Mouse (Mus musculus): ENCODE results near the gene Gak. TPM values are rescaled to one million over a fixed set of nuclear protein-coding genes. Genes with fewer than 3 reads are reported as not detected.
A peak's percentile ranks its signal among the peaks of the same experiment; 100 is the strongest.
"Not testable (repeated sequence)": the region's sequence is repeated elsewhere in the genome, so short reads cannot be mapped to it uniquely, and the experiment has no call there.

Gene Gak
- total RNA-seq, 2 experiments from 2014 or later, result 35.8 to 37.6 TPM

DNA sequence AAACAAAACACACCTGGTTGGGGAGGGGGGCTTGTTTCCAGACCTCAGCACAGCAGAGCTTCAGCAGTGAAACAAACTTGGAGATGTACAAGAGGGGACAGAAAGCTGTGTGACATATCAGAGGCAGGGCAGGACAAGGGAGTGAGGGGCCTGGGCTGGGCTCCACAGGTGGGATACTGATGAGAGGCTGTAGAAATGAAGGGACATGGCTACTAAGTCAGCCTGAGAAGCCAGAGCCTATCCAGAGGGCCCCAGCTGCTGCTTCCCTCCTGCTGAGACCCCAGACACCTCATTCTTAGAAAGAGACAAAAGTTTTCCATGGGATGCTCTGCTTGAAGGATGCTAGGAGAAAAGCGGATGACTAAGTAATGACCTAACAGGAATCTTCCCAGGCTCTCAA lies 29.1 kb upstream of the Gak start:
- intact Hi-C loops (cut with DNase I), result no loop called here
- no peak for DNase-seq

DNA sequence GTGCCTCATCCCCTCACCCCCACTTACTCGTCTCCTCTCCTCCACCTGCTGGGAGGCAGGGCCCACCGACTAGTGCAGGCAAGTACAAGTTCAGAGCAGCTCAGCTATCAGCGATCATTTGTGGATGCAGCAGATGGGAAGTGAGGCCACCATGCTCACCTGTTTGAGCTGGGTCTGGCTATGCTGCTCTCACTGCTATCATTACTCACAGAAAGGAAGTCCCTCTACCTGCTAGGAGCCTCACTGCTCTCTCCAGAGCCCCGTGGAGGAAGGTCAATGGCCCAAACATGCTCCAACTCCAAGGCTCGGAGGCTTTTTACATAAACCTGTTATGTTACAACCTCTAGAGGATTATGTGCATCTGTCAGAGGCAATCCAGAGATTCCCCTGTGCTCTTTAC lies 27.9 kb upstream of the Gak start:
- no peak for DNase-seq
- intact Hi-C loops (cut with DNase I), result no loop called here

GRCm38 (mm10) chr5:108655891-108656650 lies 26.5 kb upstream of the Gak start:
- intact Hi-C loops (cut with DNase I), result no loop called here
- no peak for DNase-seq

GRCm38 (mm10) chr5:108655381-108655780 lies 25.8 kb upstream of the Gak start:
- intact Hi-C loops (cut with DNase I), result no loop called here
- no peak for DNase-seq

DNA sequence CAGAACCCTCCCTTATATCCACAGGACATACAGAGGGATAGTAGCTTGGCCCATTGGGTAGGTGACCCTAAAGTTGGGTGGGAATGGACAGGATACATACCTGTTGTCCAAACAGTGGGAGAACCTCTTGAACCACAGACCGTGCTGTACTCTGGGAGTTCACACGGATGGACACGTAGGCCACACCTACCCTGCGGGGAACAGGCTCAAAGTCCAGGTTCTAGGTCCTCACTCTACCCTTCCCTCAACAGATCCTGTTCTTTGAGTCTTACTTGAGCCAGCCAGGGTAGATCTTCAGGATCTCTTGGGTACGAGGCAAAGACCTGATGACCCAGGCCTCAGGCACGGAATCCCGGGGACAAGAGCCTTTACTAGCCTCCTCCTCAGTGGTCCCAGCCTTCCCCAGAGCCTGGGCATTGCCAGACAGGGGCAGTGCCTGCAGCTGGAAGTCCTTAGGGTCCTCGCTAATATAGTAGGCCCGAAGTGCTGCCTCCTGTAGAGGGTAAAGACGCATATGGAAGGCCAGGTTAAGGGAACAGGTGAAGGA lies 25.0 kb upstream of the Gak start:
- DNase-seq, result no peak
- intact Hi-C loops (cut with DNase I), result no loop called here

- DNase-seq, result no peak
Measured at GRCm38 (mm10) chr5:108653341-108653740, 23.8 kb upstream of the Gak start.

GRCm38 (mm10) chr5:108651823-108652222 lies 22.3 kb upstream of the Gak start:
- intact Hi-C loops (cut with DNase I), result loop anchor here (2.0 kb wide), 1 partner anchor 225 kb away; no protein-coding TSS in a partner anchor
- peak; percentile 59 to 64 for DNase-seq

More at GRCm38 (mm10) chr5:108653341-108653740, 23.8 kb upstream of the Gak start:
- intact Hi-C loops (cut with DNase I), result loop anchor here (2.0 kb wide), 1 partner anchor 227 kb away; no protein-coding TSS in a partner anchor

DNA sequence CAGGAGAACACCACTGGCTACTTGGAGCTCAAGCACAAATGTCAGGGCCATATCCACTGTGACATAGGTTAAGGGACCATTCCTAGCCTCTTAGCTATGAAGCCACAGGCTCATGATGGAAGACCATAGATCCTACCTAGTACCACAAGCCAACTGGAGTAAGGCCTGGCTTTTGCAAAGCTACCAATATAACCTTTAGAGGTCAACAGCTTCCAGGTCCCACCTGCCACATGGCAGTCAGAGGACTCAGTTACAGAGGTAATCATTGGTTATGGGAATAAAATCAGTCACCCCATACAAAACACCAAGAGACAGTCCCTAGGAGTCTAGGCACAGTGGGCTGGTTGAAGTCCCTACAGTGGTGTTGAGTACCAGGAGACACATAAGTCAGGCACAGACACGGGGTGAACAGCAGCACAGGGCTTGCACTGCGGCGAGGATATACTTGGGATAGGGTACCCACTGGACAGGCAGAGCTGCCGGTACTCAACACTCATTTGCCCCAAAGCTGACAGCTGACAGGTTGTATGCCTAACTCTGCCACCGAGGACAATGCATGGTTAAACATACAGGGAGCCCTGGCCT lies 21.7 kb upstream of the Gak start:
- intact Hi-C loops (cut with DNase I), result no loop called here
- no peak for DNase-seq

DNA sequence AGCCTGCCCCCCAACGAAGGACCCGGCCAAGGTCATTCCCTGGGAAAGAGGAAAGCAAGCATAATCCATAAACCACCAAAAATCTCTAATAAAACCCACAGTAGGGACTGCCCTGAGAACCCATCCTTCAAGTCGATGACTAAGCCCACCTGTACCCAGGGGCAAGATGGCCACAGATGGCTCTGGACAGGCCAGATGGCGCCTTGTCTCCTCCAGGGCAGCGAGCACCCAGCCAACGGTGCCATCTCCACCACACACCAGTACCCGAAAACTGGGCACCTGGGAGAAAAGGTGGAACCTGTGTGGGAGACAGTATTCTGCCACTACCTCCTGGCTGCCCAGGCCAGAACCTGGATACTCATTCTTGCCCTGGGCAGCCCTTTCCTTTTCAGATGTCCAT lies 20.8 kb upstream of the Gak start:
- DNase-seq, result no peak
- intact Hi-C loops (cut with DNase I), result no loop called here

- no peak for DNase-seq
- intact Hi-C loops (cut with DNase I), result no loop called here
Measured at GRCm38 (mm10) chr5:108648937-108649576, 19.5 kb upstream of the Gak start.

DNA sequence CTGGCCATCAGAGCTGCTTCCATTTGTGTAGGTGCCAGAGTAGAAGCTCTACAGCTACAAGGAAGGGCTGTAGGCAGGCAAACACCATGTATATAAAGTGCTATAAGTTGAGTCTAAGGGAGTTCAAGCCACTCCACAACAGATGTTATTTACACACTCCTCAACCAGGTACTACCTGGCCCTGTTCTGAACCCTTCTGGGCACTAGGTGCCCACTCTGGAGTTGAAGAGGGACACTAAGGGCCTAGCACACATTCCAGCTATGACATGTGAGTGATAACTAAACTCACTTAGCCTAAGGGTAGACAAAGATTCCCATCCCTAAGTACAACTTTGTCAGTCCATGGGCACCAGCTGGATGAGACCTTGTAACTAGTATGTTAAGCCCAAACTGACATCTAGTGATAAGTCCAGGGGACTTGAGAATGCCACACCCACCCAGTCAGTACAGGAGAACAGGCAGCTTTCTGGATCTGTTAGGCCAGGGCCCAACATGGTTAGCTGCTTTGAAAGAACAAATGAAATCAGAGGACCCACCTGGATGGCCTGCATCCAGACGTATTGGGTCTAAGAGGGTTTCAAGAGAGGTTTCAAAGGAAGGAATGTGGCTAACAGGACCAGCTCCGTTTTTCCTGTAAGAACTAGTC lies 18.4 kb upstream of the Gak start:
- DNase-seq, result no peak
- intact Hi-C loops (cut with DNase I), result no loop called here

DNA sequence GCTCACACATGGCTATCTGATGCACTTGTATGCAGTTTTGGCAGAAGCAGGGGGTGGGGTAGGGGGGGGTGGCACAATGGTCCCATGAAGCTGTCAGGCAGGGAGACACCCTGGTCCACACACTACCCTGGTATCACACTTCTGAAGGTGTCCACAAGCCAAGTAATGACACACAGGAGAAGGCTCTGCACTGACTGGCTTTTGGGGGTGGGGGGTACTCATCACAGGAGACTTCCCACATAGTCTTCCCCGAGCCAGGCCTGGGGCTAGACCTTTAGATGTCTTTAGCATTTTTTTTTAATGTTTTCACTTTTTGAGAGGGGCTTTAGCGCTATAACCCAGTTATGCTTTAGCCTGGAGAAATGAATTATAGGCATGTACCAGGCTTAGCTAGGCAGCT lies 17.8 kb upstream of the Gak start:
- intact Hi-C loops (cut with DNase I), result no loop called here
- DNase-seq, result no peak

DNA sequence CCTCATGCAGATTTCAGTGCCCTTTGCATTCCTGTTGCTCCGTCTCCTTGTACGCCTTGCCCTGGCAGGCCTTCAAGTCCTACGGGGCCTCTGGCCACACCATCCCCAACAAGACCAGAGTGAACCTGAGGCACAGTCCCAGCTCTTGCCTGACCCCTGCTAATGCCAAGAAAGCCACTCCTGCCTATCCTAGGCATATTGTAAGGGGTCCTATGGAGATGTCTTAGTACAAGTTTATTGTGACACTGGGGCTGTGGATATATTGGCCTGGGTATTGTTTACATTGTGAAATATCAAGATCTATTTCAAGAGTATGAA lies 16.7 kb upstream of the Gak start:
- DNase-seq, result peak in 1 of 2 experiments; percentile 15
- intact Hi-C loops (cut with DNase I), result no loop called here

DNA sequence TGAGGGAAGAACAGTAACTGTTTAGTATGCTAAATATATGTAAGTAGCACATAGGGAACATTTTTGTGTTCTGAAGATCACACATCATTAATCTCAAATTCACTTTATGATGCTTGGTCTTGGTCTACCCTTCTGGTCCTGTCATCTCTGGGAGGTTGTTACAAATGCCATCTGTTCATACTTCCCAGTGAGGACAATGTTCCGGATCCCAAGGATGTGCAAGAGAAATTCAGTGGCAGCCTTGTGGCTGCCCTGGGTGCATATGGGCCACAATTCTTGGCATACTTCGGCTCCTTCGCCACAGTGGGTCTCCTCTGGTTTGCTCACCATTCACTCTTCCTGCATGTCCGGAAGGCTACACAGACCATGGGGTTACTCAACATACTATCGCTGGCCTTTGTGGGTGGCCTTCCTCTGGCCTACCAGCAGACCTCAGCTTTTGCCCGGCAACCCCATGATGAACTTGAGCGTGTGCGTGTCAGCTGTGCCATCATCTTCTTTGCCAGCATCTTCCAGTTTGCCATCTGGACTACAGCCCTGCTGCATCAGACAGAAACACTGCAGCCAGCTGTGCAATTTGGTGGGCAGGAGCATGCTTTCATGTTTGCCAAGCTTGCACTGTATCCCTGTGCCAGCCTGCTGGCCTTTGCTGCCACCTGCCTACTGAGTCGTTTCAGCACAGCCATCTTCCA lies 16.2 kb upstream of the Gak start:
- peak in 1 of 2 experiments; percentile 34 for DNase-seq
- intact Hi-C loops (cut with DNase I), result no loop called here

- intact Hi-C loops (cut with DNase I), result no loop called here
- DNase-seq, result no peak
Measured at GRCm38 (mm10) chr5:108643674-108644073, 14.1 kb upstream of the Gak start.

DNA sequence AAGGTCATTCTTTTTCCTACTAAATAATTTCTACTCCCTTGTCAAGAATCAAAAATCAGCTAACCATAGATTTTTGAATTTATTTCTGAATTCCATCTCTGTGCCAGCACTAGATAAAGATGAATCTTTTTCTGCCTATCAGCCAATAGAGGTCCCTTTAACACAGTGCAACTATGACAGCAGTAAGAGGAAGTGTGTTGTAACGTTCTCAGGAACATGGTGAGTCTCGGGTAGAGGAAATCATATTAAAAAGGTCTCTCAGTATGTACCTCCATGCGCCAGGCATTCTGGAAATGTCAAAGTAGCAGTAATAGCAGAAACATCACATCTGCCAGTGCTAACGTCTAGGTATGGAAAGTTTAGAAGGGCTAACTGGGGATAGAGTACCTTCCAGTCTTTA lies 6.6 kb upstream of the Gak start:
- no peak for DNase-seq
- intact Hi-C loops (cut with DNase I), result no loop called here

DNA sequence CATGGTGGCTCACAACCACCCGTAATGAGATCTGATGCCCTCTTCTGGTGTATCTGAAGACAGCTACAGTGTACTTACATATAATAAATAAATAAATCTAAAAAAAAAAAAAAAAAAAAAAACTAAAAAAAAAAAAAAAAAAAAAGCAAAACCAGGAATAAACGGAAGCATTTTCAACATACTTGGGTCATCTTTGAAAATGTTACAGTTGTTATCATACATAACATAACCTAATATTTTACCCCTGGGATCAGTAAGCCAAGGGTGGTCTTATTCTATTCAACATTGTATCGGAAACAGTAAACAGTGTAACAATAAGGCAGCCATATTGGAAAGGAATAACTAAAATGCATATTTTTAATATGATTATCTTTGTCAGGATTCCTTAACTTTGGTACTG lies 4.5 kb upstream of the Gak start:
- intact Hi-C loops (cut with DNase I); DNase-seq: not testable (repeated sequence)

DNA sequence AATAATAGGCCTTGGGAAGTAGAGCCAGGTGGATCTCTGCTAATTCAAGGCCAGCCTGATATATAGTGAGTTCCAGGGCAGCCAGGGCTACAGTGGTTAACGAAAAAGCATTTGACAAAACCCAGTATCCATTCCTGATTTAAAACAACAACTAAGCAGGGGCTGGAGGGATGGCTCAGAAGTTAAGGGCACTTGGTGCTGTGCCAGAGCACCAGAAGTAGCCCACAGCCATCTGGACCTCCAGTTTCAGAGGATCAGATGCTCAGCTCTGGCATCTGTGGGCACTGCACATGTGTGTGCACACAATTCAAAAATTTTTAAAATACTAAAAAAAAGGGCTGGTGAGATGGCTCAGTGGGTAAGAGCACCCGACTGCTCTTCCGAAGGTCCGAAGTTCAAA lies 4.1 kb upstream of the Gak start:
- DNase-seq, result no peak
- intact Hi-C loops (cut with DNase I), result no loop called here

- no peak for DNase-seq
- intact Hi-C loops (cut with DNase I), result no loop called here
Measured at GRCm38 (mm10) chr5:108628891-108629633, 493 bp downstream of the Gak start.

DNA sequence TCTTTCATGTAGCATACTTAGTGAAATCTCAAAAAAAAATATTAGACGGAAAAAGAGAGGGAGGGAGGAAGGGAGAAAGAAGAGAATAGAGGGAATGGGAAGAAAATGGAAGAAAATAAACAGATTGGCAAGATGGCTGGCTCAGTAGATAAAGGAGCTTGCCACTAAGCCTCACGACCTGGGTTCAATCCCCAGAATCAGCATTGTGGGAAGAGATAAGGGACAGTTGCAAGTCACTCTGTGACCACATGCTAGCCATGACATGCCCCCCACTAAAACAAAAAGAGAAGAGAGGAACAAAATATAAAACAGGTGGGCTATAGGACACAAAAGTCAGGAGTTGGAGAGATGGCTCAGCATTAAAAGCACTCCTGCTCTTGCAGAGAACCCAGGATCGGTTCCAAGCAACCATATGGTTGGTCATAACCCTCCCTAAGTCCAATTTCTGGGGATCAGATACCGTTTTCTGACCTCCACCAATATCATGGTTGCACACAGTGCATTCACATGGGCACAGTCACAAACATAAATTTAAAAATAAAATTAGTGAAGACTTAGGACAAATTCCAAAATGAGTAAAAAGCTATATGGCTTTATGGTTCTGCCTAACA lies 3.4 kb downstream of the Gak start:
- intact Hi-C loops (cut with DNase I), result no loop called here
- DNase-seq, result no peak

Measured in heart, postnatal 10 days (tissue).